Mouse (Mus musculus): ENCODE measurements around the gene Nhlrc4. TPM values are rescaled to one million over a fixed set of nuclear protein-coding genes. Genes with fewer than 3 reads are reported as not detected.

The Nhlrc4 gene
- polyA plus RNA-seq, 1 experiment from 2014 or later: 0.12 TPM

GRCm38 (mm10) chr17:25943769-25944168, 992 bp downstream of the Nhlrc4 start:
- H3K4me3 ChIP-seq (replicated peaks; ENCODE audit: low read length): no peak overlapping the region
- no peaks in the 10 kb centered on the region for H3K27me3 ChIP-seq (ENCODE audit: control insufficient read depth, insufficient read depth, low read length)
- WGBS: 71% methylated on average over 9 of the region's 9 CpGs
- no peak overlapping the region for H3K9ac ChIP-seq (ENCODE audit: low read length)
- peaks cover 8% of the 10 kb centered on the region for H3K4me1 ChIP-seq (ENCODE audit: control insufficient read depth, insufficient read depth, low read length)
- H3K36me3 ChIP-seq (ENCODE audit: control insufficient read depth, insufficient read depth, low read length): no peaks in the 10 kb centered on the region
- no peak overlapping the region for H3K27ac ChIP-seq (ENCODE audit: low read length)
- no peaks in the 10 kb centered on the region for H3K9me3 ChIP-seq (replicated peaks; ENCODE audit: control insufficient read depth, low read length)
- no peak for ATAC-seq (ENCODE audit: insufficient read depth, low FRiP score)
- H3K4me2 ChIP-seq (ENCODE audit: low read depth, low read length): no peak overlapping the region

DNA sequence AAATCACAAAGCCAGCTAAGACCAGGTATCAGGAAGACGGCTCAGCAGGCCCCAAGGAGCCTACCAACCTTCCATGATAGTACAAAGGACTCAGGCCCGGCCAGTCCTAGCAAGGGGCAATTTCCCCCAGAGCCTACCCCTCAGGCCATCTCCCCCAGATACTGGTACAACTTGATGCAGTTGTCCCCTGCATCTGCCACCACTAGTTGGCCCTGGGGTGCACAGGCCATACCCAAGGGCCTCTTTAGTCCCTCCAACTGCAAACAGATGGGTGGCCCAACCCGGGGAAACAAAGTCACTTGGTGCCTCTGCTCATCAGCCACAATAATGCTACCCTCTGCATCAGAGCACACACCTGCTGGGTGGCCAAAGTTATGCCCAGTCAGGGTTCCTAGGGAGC, 1.5 kb downstream of the Nhlrc4 start:
- peaks cover 8% of the 10 kb centered on the region for H3K4me1 ChIP-seq (ENCODE audit: control insufficient read depth, insufficient read depth, low read length)
- H3K4me2 ChIP-seq (ENCODE audit: low read depth, low read length): no peak overlapping the region
- peak overlapping the region; percentile 33; the same call in 1 of the 2 replicates for H3K27ac ChIP-seq (ENCODE audit: low read length)
- no peak overlapping the region for H3K9ac ChIP-seq (ENCODE audit: low read length)
- no peak overlapping the region for H3K4me3 ChIP-seq (replicated peaks; ENCODE audit: low read length)
- 76% methylated on average over 3 of the region's 3 CpGs for WGBS
- H3K9me3 ChIP-seq (replicated peaks; ENCODE audit: control insufficient read depth, low read length): no peaks in the 10 kb centered on the region
- ATAC-seq (ENCODE audit: insufficient read depth, low FRiP score): no peak
- no peaks in the 10 kb centered on the region for H3K36me3 ChIP-seq (ENCODE audit: control insufficient read depth, insufficient read depth, low read length)
- no peaks in the 10 kb centered on the region for H3K27me3 ChIP-seq (ENCODE audit: control insufficient read depth, insufficient read depth, low read length)

GRCm38 (mm10) chr17:25942597-25943151, 2.1 kb downstream of the Nhlrc4 start:
- Histone ChIP-seq H3K4me1 (ENCODE audit: control insufficient read depth, insufficient read depth, low read length) (peaks cover 8% of the 10 kb centered on the region), H3K36me3 (ENCODE audit: control insufficient read depth, insufficient read depth, low read length) (no peaks in the 10 kb centered on the region), H3K9me3 (replicated peaks; ENCODE audit: control insufficient read depth, low read length) (no peaks in the 10 kb centered on the region), H3K4me2 (ENCODE audit: low read depth, low read length) (no peak overlapping the region), H3K4me3 (replicated peaks; ENCODE audit: low read length) (no peak overlapping the region), H3K27me3 (ENCODE audit: control insufficient read depth, insufficient read depth, low read length) (no peaks in the 10 kb centered on the region), H3K9ac (ENCODE audit: low read length) (no peak overlapping the region), H3K27ac (ENCODE audit: low read length) (peak overlapping the region; percentile 33; the same call in 1 of the 2 replicates)
- ATAC-seq (ENCODE audit: insufficient read depth, low FRiP score): peak; percentile 55
- WGBS: 69% methylated on average over 2 of the region's 2 CpGs

DNA sequence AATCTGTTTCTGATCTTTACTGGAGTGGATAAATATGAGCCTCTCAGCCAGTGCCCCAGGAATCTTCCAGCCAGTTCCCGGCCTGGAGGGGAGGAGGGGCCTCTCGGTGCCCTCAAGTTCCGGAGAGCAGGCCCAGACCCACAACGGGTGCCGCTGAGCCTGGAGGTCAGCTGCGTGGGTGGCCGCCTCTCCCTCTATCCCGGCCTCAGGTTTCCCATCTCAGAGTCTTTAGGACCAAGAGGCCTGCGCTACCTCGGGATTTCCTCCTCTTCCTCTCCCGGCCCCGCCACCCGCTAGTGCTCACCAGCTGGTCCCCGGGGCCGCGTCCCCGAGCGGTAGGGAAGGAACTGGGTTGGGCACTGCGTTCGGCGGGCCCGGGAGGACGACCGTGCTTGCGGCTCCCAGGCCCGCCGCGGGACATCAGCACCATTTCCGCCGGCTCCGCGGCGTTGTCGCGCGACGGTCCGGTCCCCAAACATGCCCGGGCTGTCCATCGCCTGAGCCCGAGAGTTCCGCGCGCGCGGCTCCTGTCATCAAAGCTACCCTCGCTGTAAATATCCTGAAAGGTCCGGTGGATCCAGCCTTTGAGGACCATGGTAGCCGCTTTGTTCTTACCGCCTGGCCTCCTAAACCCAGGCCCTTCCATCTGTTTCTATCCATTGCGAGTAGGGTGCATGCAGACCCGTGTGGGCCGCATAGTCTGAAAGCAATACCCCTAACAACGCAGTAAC, 3.1 kb downstream of the Nhlrc4 start:
- Histone ChIP-seq H3K27me3 (ENCODE audit: control insufficient read depth, insufficient read depth, low read length) (no peaks in the 10 kb centered on the region), H3K4me3 (replicated peaks; ENCODE audit: low read length) (peak overlapping the region; percentile 98), H3K4me2 (ENCODE audit: low read depth, low read length) (peak overlapping the region; percentile 77), H3K9ac (ENCODE audit: low read length) (peak overlapping the region; percentile 99), H3K36me3 (ENCODE audit: control insufficient read depth, insufficient read depth, low read length) (peaks cover 2% of the 10 kb centered on the region; the same call in 1 of the 2 replicates), H3K4me1 (ENCODE audit: control insufficient read depth, insufficient read depth, low read length) (peaks cover 8% of the 10 kb centered on the region), H3K27ac (ENCODE audit: low read length) (peak overlapping the region; percentile 88), H3K9me3 (replicated peaks; ENCODE audit: control insufficient read depth, low read length) (no peaks in the 10 kb centered on the region)
- ATAC-seq (ENCODE audit: insufficient read depth, low FRiP score): peak; percentile 67; the same call in 1 of the 2 replicates
- WGBS: 2% methylated on average over 54 of the region's 54 CpGs

DNA sequence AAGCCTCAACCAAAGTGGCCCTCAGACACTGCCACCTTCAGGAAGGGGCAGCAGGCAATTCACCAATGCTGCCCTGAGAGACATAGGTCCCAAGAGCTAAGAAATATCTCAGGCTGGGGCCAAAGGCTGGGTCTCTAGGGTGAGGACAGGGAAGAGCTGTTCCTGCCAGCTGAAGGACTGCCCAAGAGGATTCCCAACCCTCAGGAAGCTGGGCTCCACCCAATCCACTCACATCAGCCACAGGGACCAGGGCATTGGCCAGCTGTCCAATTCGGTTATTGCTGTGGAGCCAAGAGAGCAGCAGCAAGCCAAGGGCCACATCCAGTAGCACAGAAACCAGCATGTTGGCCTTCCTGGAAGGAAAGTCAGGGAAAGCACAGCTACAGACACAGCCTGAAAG, 10.2 kb downstream of the Nhlrc4 start:
- Histone ChIP-seq H3K36me3 (ENCODE audit: control insufficient read depth, insufficient read depth, low read length) (peaks cover 20% of the 10 kb centered on the region; the same call in 1 of the 2 replicates), H3K4me1 (ENCODE audit: control insufficient read depth, insufficient read depth, low read length) (no peaks in the 10 kb centered on the region), H3K27me3 (ENCODE audit: control insufficient read depth, insufficient read depth, low read length) (no peaks in the 10 kb centered on the region), H3K4me3 (replicated peaks; ENCODE audit: low read length) (no peak overlapping the region), H3K27ac (ENCODE audit: low read length) (no peak overlapping the region), H3K9ac (ENCODE audit: low read length) (no peak overlapping the region), H3K4me2 (ENCODE audit: low read depth, low read length) (no peak overlapping the region), H3K9me3 (replicated peaks; ENCODE audit: control insufficient read depth, low read length) (no peaks in the 10 kb centered on the region)
- 86% methylated on average over 1 of the region's 1 CpGs for WGBS
- no peak for ATAC-seq (ENCODE audit: insufficient read depth, low FRiP score)

DNA sequence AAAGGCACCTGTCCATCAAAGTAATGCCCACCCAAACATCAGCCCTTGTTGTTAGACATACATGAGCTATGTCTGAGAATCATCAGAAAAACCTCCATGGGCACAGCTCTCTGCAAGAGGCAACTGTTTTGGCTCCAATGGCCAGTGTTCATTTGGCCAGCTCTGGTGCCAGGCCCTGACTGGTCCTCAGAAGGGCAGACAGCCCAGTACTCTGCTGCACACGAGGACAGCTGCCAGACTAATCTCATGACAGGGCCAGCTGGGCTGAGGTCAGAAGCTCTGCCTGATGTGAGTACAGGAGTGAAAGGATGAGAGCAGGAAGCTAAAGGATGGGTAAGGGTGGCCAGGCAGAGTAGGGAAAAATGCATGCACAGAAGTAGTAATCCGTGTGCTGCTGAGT, 19.4 kb downstream of the Nhlrc4 start:
- Histone ChIP-seq H3K4me1 (ENCODE audit: control insufficient read depth, insufficient read depth, low read length) (no peaks in the 10 kb centered on the region; the same call in 1 of the 2 replicates), H3K4me2 (ENCODE audit: low read depth, low read length) (no peak overlapping the region), H3K36me3 (ENCODE audit: control insufficient read depth, insufficient read depth, low read length) (no peaks in the 10 kb centered on the region), H3K27me3 (ENCODE audit: control insufficient read depth, insufficient read depth, low read length) (no peaks in the 10 kb centered on the region), H3K9me3 (replicated peaks; ENCODE audit: control insufficient read depth, low read length) (no peaks in the 10 kb centered on the region), H3K9ac (ENCODE audit: low read length) (no peak overlapping the region), H3K4me3 (replicated peaks; ENCODE audit: low read length) (no peak overlapping the region), H3K27ac (ENCODE audit: low read length) (no peak overlapping the region)
- no peak for ATAC-seq (ENCODE audit: insufficient read depth, low FRiP score)
- 75% methylated on average over 2 of the region's 2 CpGs for WGBS

DNA sequence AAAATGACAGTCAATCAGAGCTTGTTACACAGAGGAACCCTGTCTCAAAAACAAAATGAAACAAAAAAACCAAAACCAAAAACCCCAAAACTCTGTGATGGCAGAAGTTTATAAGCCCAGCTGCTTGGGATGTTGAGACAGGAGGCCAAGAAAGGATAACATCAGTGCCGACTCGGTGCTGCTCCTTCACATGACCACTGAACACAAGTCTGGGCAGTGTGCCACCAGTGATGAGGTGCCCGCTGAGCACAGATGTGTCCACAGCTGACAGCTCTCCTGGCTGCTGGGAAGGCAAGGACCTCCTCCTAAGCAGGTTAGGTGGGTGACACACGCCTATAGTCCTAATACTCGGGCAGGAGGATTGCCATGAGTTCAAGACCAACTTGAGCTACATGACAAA, 22.6 kb downstream of the Nhlrc4 start:
- 67% methylated on average over 5 of the region's 5 CpGs for WGBS
- no peak for ATAC-seq (ENCODE audit: insufficient read depth, low FRiP score)

GRCm38 (mm10) chr17:25919786-25920642, 24.7 kb downstream of the Nhlrc4 start:
- peak overlapping the region; percentile 71 for H3K9ac ChIP-seq (ENCODE audit: low read length)
- peak; percentile 97 for ATAC-seq (ENCODE audit: insufficient read depth, low FRiP score)
- H3K9me3 ChIP-seq (replicated peaks; ENCODE audit: control insufficient read depth, low read length): no peaks in the 10 kb centered on the region
- no peaks in the 10 kb centered on the region for H3K36me3 ChIP-seq (ENCODE audit: control insufficient read depth, insufficient read depth, low read length)
- H3K4me3 ChIP-seq (replicated peaks; ENCODE audit: low read length): peak overlapping the region; percentile 91
- peak overlapping the region; percentile 98 for H3K27ac ChIP-seq (ENCODE audit: low read length)
- H3K27me3 ChIP-seq (ENCODE audit: control insufficient read depth, insufficient read depth, low read length): no peaks in the 10 kb centered on the region
- H3K4me2 ChIP-seq (ENCODE audit: low read depth, low read length): peak overlapping the region; percentile 63
- peaks cover 18% of the 10 kb centered on the region for H3K4me1 ChIP-seq (ENCODE audit: control insufficient read depth, insufficient read depth, low read length)
- WGBS: under 1% methylated on average over 40 of the region's 40 CpGs

More for the DNA sequence above, 22.6 kb downstream of the Nhlrc4 start:
- Histone ChIP-seq H3K9ac (ENCODE audit: low read length) (no peak overlapping the region), H3K9me3 (replicated peaks; ENCODE audit: control insufficient read depth, low read length) (no peaks in the 10 kb centered on the region), H3K27ac (ENCODE audit: low read length) (no peak overlapping the region), H3K4me2 (ENCODE audit: low read depth, low read length) (no peak overlapping the region), H3K27me3 (ENCODE audit: control insufficient read depth, insufficient read depth, low read length) (no peaks in the 10 kb centered on the region), H3K4me1 (ENCODE audit: control insufficient read depth, insufficient read depth, low read length) (peaks cover 14% of the 10 kb centered on the region), H3K4me3 (replicated peaks; ENCODE audit: low read length) (no peak overlapping the region), H3K36me3 (ENCODE audit: control insufficient read depth, insufficient read depth, low read length) (no peaks in the 10 kb centered on the region)

Measured in stomach, embryonic 16.5 days (tissue).